Mouse (Mus musculus) adrenal gland, postnatal 4 days (tissue): Measurements from ENCODE around the gene Snx32. TPM values are rescaled to one million over a fixed set of nuclear protein-coding genes. Genes with fewer than 3 reads are reported as not detected.
A peak's percentile ranks its signal among the peaks of the same experiment; 100 is the strongest.
"Not testable (repeated sequence)": the region's sequence is repeated elsewhere in the genome, so short reads cannot be mapped to it uniquely, and the experiment has no call there.

Experiments used
- DNase-seq, 2 experiments: peaks; one replicate each; pipeline ENCODE4 v3.0.0; 2021 to 2022; ENCODE audit warnings: low spot score in 2 of 2, mixed read lengths in 2 of 2
- total RNA-seq, 2 experiments: library from RNA; stranded (reverse); gene quantifications; 2 replicates each; pipeline ENCODE4 v1.2.3; 2021

The Snx32 gene
- total RNA-seq, 2 experiments from 2014 or later = 15.1 to 16.0 TPM

DNA sequence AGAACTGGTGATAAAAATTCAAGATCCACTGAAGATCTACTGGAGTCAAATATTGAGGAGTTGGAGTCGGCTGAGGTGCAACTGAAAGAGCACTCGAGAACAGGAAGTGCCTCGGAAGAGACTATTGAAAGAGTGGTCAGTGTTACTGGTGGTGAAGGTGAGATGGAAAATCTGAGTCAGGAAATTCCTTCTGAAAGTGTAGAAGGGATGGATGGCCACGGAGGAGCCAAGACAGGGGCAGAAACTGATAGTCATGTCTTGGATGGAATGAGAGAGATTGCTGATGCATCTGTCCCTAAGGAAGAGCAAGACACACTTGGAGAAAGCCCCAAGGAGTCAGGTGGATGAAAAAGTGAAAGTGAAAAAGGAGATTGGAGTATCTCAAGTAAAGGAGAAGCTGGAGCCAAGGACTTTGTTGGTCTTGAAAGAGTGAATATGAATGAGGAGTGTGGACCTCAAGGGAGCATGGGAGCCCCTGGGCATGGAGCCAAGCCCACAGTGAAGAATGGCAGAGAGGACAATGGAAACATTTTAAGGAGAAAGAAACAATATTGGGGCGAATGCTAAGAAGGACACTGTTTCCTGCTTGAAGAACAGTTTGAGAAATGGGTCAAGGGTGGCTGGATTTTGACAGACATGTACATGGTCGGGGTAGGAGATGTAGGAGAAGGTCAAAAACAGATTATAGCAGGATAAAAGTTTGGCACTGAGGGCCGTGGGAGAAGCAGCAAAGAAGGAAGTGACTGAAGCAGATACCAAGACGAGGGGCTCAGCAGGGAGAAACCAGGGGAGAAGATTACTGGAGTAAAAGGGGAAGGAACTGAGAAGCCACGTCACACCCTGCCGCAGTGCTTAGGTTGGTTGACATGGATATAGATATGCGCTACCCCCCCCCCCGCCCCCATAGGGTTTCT lies 2.0 kb upstream of the Snx32 start:
- DNase-seq = no peak

GRCm38 (mm10) chr19:5511074-5511632 lies 815 bp upstream of the Snx32 start:
- no peak for DNase-seq

DNA sequence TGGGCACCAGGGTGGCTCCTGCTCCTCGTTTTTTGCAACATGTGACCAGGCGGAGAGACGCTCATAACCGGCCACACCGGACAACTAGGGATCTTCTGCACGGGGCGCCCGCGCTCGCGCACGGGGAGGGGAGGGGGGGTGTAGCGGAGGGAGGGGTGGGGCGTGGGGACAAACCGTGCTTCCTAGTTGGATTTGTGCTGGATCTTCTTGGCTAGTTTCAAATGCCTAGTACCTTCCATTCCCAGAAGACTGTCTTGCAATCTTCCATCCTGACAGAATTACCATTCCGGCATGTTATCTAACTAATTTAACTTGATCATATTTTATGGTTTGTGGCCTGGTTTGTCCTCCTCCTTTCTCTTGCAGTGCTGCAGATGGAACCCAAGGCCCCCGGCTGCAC lies 6.7 kb downstream of the Snx32 start, which contains the start of gene 1700020D05Rik:
Gene 1700020D05Rik, minus strand, starts transcription at position 101 of the 400 bp plus-strand sequence.
- DNase-seq = no peak

DNA sequence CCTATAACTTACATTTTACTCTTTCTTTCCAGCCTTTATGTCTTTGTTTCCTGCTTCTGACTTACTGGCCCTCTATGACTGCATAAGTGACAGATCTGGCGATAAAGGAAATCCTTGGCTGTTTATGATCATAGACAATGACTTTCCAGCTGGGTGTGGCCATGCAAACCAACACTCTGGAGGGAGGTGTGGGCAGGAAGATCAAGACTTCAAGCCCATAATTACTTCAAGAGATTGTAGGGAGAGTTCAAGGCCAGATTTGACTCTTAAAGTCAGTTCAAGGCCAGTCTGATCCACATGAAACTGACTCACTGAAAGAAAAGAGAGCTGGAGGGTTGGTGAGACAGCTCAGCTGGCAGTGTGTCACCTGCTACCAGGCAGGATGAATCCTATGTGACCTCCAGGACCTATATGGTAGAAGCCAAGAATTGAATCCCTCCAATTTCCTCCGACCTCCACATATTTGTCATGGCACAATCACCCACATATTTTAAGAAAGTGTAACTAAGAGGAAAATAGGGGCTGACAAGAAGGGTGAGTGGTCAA lies 9.9 kb downstream of the Snx32 start:
- no peak for DNase-seq

GRCm38 (mm10) chr19:5496052-5496370 lies 14.3 kb downstream of the Snx32 start:
- DNase-seq = no peak

GRCm38 (mm10) chr19:5495353-5496051 lies 14.8 kb downstream of the Snx32 start:
- no peak for DNase-seq

DNA sequence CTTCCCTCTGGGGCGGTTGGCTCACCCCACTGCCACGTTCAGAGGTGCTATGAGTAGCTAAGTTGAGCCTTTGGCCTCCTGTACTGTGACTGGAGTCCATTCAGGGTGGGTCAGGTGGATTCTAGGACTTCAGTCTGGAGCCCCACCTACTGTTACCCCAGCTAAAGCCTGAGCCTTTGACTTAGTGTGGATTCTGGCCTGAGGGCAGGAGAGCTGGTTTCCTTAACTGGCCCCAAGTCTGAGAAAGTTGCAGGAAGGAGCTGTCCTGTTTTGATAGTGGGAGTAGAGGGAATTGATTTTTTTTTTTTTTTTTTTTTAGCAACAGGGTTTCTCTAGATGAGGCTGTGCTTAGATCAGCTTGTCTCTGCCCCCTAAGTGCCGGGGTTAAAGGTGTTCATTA lies 16.0 kb downstream of the Snx32 start:
- no peak for DNase-seq

DNA sequence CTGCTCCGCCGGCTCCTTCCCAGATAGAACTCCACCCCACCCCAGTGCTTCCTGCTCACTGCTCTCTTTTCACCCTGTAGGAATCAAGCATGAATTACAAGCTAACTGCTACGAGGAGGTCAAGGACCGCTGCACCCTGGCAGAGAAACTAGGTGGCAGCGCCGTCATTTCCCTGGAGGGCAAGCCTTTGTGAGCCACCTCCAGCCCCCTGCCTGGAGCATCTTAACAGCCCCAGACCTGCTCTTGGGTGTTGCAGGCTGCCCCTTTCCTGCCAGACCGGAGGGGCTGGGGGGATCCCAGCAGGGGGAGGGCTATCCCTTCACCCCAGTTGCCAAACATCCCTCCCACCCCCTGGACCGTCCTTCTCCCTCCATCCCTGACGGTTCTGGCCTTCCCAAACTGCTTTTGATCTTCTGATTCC lies 17.0 kb downstream of the Snx32 start:
- not testable (repeated sequence) for DNase-seq

- DNase-seq = no peak
Measured at GRCm38 (mm10) chr19:5492641-5493040, 17.7 kb downstream of the Snx32 start.

- DNase-seq = peak; percentile 59 to 79
Measured at GRCm38 (mm10) chr19:5490898-5491708, 19.2 kb downstream of the Snx32 start.

GRCm38 (mm10) chr19:5490313-5490897 lies 19.9 kb downstream of the Snx32 start, which contains the start of gene Cfl1:
Cfl1 (plus strand) TSS chr19:5490455.
- peak; percentile 75 to 89 for DNase-seq

GRCm38 (mm10) chr19:5489721-5490120 lies 20.6 kb downstream of the Snx32 start:
- not testable (repeated sequence) for DNase-seq

- peak; percentile 89 to 94 for DNase-seq
Measured at GRCm38 (mm10) chr19:5488878-5489571, 21.3 kb downstream of the Snx32 start.

DNA sequence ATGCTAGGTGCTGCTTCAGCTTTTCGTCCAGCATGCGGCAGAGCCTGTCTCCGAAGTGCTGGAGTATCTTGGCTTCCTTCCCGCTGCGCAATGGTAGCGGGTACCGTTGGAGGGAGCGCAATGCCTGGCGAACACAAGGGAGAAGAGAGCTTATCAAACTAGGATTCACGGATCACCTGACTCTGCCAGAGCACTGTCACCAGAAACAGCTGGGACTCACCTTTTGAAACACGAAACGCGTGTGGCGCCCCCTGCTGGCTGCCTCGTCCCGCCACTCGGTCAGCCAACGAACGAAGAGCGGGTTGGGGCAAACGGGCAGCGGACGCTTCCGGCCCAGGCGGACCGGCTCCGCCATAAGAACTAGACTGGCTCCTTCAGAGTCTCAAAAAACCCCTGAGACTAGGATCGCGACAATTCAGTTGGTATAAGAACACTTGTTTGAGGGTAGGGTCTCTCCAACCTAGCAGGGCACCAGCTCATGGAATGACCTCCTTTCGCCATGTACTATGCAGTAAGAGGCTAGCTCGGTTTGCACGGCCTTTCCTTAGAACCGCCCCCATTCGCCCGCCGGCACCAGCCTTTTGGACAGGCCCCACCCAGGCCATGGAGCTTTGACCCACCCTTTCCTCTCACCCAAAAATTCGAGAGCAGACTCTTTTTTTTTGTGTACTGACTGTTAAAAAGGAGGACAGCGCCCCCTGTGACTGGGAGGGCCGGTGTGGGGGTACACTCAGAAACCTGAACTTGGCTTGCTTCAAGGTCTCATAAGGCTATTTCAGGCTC lies 22.4 kb downstream of the Snx32 start, which contains the start of gene Mus81:
Gene Mus81, minus strand, starts transcription at position 635 of the 783 bp plus-strand sequence.
- peak; percentile 92 to 96 for DNase-seq

DNA sequence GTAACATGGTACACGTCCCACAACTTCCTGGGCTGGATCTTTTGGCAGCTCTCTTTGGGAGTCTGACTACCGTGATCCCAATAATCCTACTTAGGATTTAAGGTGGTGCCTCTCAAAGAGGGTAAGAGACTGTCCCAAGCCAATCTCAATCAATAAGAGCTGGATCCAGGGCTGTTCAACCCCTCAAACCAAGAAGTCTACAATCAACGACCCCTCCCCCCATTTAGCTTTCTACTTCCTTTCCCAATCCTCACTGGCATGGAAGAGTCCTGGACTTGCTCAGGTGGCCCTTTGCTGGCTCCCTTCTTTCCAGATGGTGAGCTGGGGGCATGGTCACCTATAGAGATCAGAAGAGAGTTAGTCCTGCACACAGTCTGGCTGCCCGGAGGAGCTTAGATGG lies 23.6 kb downstream of the Snx32 start:
- no peak for DNase-seq

GRCm38 (mm10) chr19:5486286-5486685 lies 24.1 kb downstream of the Snx32 start:
- DNase-seq = no peak

DNA sequence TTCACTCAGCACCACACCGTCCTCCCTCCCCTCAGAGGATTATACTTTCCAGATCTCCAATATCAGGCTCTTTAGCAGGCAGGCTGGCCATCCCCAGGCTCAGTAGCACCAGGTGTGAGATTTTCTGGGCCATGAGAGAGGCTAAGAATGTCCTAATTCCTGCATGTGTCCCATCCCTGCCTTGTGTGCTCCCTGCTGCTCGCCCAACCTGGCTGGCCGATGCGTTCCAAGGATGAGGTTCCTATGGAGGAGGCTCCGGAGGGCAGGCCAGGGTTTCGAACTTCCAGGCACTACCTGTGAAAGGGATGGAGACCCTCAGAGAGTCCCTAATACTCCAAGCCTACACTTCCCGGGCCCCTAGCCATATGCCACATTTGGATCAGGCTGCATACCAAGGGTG lies 24.5 kb downstream of the Snx32 start:
- no peak for DNase-seq

- no peak for DNase-seq
Measured at GRCm38 (mm10) chr19:5485371-5485770, 25.0 kb downstream of the Snx32 start.

DNA sequence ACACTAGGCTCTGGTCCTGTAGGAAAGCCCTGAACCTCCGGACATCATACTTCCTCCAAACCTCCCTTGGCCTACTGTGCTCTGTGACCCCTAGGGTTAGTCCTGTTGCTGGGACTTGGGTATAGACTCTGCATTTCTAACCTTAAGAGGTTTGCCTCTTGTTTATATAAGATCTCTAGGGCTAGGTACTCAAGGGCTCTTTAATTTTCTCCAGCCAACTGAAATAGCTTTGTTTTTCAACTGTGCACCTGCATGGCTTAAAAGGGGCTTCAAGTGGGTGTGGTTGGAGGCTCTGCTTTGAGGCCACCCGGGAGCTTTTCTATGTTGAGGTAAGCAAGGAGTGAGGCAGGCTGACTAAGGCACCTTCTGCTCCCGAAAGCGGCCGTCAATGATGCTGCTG lies 25.8 kb downstream of the Snx32 start:
- no peak for DNase-seq
